Mouse (Mus musculus): ENCODE measurements around the gene Fam120c. TPM values are rescaled to one million over a fixed set of nuclear protein-coding genes. Genes with fewer than 3 reads are reported as not detected.
"Not testable (repeated sequence)": the region's sequence is repeated elsewhere in the genome, so short reads cannot be mapped to it uniquely, and the experiment has no call there.

The Fam120c gene
- polyA plus RNA-seq, 1 experiment from 2014 or later, result 8.8 TPM

- H3K4me3 ChIP-seq (replicated peaks; ENCODE audit: low read depth, low read length), result no peak overlapping the region
- H3K36me3 ChIP-seq (ENCODE audit: control insufficient read depth, insufficient read depth, low read length), result no peaks in the 10 kb centered on the region
- DNase-seq (no peak), ATAC-seq (ENCODE audit: low FRiP score, low TSS enrichment) (no peak)
- WGBS, result 94% methylated on average over 5 of the region's 5 CpGs
- no peaks in the 10 kb centered on the region for H3K27me3 ChIP-seq (ENCODE audit: control insufficient read depth, insufficient read depth, low read length)
- H3K9me3 ChIP-seq (ENCODE audit: control insufficient read depth, low read length), result no peaks in the 10 kb centered on the region
- peaks cover 9% of the 10 kb centered on the region; the same call in 1 of the 2 replicates for H3K4me1 ChIP-seq (ENCODE audit: control insufficient read depth, insufficient read depth, low read length)
- H3K27ac ChIP-seq (replicated peaks; ENCODE audit: low read depth, low read length), result no peak overlapping the region
- no peak overlapping the region for H3K4me2 ChIP-seq (ENCODE audit: low read length)
- H3K9ac ChIP-seq (replicated peaks; ENCODE audit: low read length), result no peak overlapping the region
Measured at GRCm38 (mm10) chrX:151349322-151349721, 5.3 kb downstream of the Fam120c start.

DNA sequence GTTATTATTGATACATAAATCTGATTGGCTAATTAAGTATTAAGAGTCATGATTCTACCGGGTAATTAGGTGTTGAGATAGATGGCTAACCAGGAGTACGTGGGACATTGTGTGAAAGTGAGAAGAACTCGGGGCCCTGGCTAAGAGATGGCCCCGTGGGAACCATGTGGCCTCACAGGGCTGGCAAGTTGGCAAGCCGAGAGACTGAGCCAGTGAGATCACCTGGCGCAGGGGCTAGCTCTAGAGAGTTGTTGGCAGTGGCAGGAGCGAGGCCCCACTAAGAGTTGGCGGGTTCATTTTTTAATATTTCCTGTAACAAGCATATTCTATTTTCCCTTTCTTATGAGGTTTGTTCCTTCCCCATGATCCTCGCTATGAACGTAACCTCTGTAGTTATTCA, 74.8 kb downstream of the Fam120c start:
- H3K9ac ChIP-seq (replicated peaks; ENCODE audit: low read length), result no peak overlapping the region
- 94% methylated on average over 10 of the region's 10 CpGs for WGBS
- no peaks in the 10 kb centered on the region for H3K36me3 ChIP-seq (ENCODE audit: control insufficient read depth, insufficient read depth, low read length)
- DNase-seq (no peak), ATAC-seq (ENCODE audit: low FRiP score, low TSS enrichment) (no peak)
- no peak overlapping the region for H3K4me3 ChIP-seq (replicated peaks; ENCODE audit: low read depth, low read length)
- no peak overlapping the region for H3K4me2 ChIP-seq (ENCODE audit: low read length)
- no peak overlapping the region for H3K27ac ChIP-seq (replicated peaks; ENCODE audit: low read depth, low read length)
- H3K9me3 ChIP-seq (ENCODE audit: control insufficient read depth, low read length), result no peaks in the 10 kb centered on the region
- no peaks in the 10 kb centered on the region for H3K27me3 ChIP-seq (ENCODE audit: control insufficient read depth, insufficient read depth, low read length)
- H3K4me1 ChIP-seq (ENCODE audit: control insufficient read depth, insufficient read depth, low read length), result no peaks in the 10 kb centered on the region

DNA sequence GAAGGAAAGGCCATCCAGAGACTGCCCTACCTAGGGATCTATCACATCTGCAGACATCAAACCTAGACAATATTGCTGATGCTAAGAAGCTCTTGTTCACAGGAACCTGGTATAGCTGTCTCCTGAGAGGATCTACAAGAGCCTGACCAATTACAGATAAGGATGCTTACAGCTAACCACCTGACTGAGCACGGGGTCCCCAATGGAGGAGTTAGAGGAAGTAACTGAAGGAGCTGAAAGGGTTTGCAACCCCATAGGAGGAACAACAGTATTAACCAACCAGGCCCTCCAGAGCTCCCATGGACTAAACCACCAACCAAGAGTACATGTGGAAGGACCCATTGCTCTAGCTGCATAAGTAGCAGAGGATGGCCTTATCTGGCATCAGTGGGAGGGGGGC, 76.8 kb downstream of the Fam120c start:
- no peak overlapping the region for H3K9ac ChIP-seq (replicated peaks; ENCODE audit: low read length)
- H3K4me3 ChIP-seq (replicated peaks; ENCODE audit: low read depth, low read length), result no peak overlapping the region
- H3K36me3 ChIP-seq (ENCODE audit: control insufficient read depth, insufficient read depth, low read length), result no peaks in the 10 kb centered on the region
- no peak overlapping the region for H3K27ac ChIP-seq (replicated peaks; ENCODE audit: low read depth, low read length)
- no peaks in the 10 kb centered on the region for H3K27me3 ChIP-seq (ENCODE audit: control insufficient read depth, insufficient read depth, low read length)
- H3K4me1 ChIP-seq (ENCODE audit: control insufficient read depth, insufficient read depth, low read length), result no peaks in the 10 kb centered on the region
- ATAC-seq (ENCODE audit: low FRiP score, low TSS enrichment) (no peak), DNase-seq (no peak)
- H3K4me2 ChIP-seq (ENCODE audit: low read length), result no peak overlapping the region
- 100% methylated on average over 1 of the region's 1 CpGs for whole genome bisulfite sequencing
- H3K9me3 ChIP-seq (ENCODE audit: control insufficient read depth, low read length), result no peaks in the 10 kb centered on the region

- H3K27me3 ChIP-seq (ENCODE audit: control insufficient read depth, insufficient read depth, low read length), result no peaks in the 10 kb centered on the region
- H3K4me3 ChIP-seq (replicated peaks; ENCODE audit: low read depth, low read length), result no peak overlapping the region
- H3K4me2 ChIP-seq (ENCODE audit: low read length), result no peak overlapping the region
- no peak for DNase-seq
- no peak for ATAC-seq (ENCODE audit: low FRiP score, low TSS enrichment)
- H3K36me3 ChIP-seq (ENCODE audit: control insufficient read depth, insufficient read depth, low read length), result no peaks in the 10 kb centered on the region
- no peaks in the 10 kb centered on the region for H3K9me3 ChIP-seq (ENCODE audit: control insufficient read depth, low read length)
- no peaks in the 10 kb centered on the region for H3K4me1 ChIP-seq (ENCODE audit: control insufficient read depth, insufficient read depth, low read length)
- H3K27ac ChIP-seq (replicated peaks; ENCODE audit: low read depth, low read length), result no peak overlapping the region
- no peak overlapping the region for H3K9ac ChIP-seq (replicated peaks; ENCODE audit: low read length)
Measured at GRCm38 (mm10) chrX:151443637-151444036, 99.7 kb downstream of the Fam120c start.

DNA sequence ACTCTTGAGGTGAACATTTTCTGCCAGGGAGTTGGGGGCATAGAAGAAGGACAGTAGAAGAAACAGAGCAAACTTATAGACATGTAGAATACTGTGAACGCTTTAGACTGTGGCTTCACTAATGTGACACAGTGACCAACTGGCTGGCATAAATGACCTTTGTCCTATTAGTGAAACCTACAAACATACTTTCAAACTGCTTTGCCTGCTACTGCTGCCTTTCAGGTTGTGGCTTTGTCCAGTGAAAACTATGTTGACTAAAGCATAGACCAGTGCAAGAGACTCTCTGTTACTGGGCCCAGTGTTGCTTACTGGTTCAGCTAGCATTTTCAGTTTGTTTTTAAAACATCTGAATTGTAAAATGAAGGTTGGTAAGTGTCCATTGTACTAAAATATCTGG, 100.2 kb downstream of the Fam120c start:
- H3K4me3 ChIP-seq (replicated peaks; ENCODE audit: low read depth, low read length), result no peak overlapping the region
- 90% methylated on average over 1 of the region's 1 CpGs for WGBS
- ATAC-seq (ENCODE audit: low FRiP score, low TSS enrichment), result no peak

GRCm38 (mm10) chrX:151488128-151488527, 144.2 kb downstream of the Fam120c start:
- Histone ChIP-seq H3K4me3 (replicated peaks; ENCODE audit: low read depth, low read length) (no peak overlapping the region), H3K27me3 (ENCODE audit: control insufficient read depth, insufficient read depth, low read length) (no peaks in the 10 kb centered on the region), H3K27ac (replicated peaks; ENCODE audit: low read depth, low read length) (no peak overlapping the region), H3K36me3 (ENCODE audit: control insufficient read depth, insufficient read depth, low read length) (no peaks in the 10 kb centered on the region), H3K4me2 (ENCODE audit: low read length) (no peak overlapping the region), H3K9ac (replicated peaks; ENCODE audit: low read length) (no peak overlapping the region), H3K4me1 (ENCODE audit: control insufficient read depth, insufficient read depth, low read length) (no peaks in the 10 kb centered on the region), H3K9me3 (ENCODE audit: control insufficient read depth, low read length) (no peaks in the 10 kb centered on the region)
- WGBS, result 87% methylated on average over 3 of the region's 3 CpGs
- DNase-seq (no peak), ATAC-seq (ENCODE audit: low FRiP score, low TSS enrichment) (no peak)

More for the DNA sequence above, 100.2 kb downstream of the Fam120c start:
- Histone ChIP-seq H3K4me1 (ENCODE audit: control insufficient read depth, insufficient read depth, low read length) (no peaks in the 10 kb centered on the region), H3K4me2 (ENCODE audit: low read length) (no peak overlapping the region), H3K27me3 (ENCODE audit: control insufficient read depth, insufficient read depth, low read length) (no peaks in the 10 kb centered on the region), H3K9ac (replicated peaks; ENCODE audit: low read length) (no peak overlapping the region), H3K36me3 (ENCODE audit: control insufficient read depth, insufficient read depth, low read length) (no peaks in the 10 kb centered on the region), H3K27ac (replicated peaks; ENCODE audit: low read depth, low read length) (no peak overlapping the region), H3K9me3 (ENCODE audit: control insufficient read depth, low read length) (no peaks in the 10 kb centered on the region)
- no peak for DNase-seq

DNA sequence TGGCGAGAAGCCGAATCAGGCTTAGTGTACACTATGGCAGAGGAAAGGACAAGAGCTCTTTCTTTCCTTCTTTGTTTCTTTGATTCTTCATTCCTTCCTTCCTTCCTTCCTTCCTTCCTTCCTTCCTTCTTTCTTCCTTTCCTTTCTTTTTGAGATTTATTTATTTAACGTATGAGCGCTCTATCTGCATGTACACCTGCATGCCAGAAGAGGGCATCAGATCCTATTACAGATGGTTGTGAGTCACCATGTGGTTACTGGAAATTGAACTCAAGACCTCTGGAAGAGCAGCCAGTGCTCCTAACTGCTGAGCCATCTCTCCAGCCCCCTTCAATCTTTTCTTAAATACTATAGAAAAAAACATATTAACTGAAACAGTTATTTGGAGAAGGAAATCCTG, 149.3 kb downstream of the Fam120c start:
- H3K4me1 ChIP-seq (ENCODE audit: control insufficient read depth, insufficient read depth, low read length); H3K9ac ChIP-seq (replicated peaks; ENCODE audit: low read length); H3K4me2 ChIP-seq (ENCODE audit: low read length); DNase-seq; H3K9me3 ChIP-seq (ENCODE audit: control insufficient read depth, low read length); ATAC-seq (ENCODE audit: low FRiP score, low TSS enrichment); H3K27me3 ChIP-seq (ENCODE audit: control insufficient read depth, insufficient read depth, low read length); H3K36me3 ChIP-seq (ENCODE audit: control insufficient read depth, insufficient read depth, low read length); H3K4me3 ChIP-seq (replicated peaks; ENCODE audit: low read depth, low read length); H3K27ac ChIP-seq (replicated peaks; ENCODE audit: low read depth, low read length): not testable (repeated sequence)
- 90% methylated on average over 4 of the region's 4 CpGs for WGBS

- H3K27ac ChIP-seq (replicated peaks; ENCODE audit: low read depth, low read length), result no peak overlapping the region
- DNase-seq (no peak), ATAC-seq (ENCODE audit: low FRiP score, low TSS enrichment) (no peak)
- H3K4me1 ChIP-seq (ENCODE audit: control insufficient read depth, insufficient read depth, low read length), result no peaks in the 10 kb centered on the region
- H3K9ac ChIP-seq (replicated peaks; ENCODE audit: low read length), result no peak overlapping the region
- H3K36me3 ChIP-seq (ENCODE audit: control insufficient read depth, insufficient read depth, low read length), result no peaks in the 10 kb centered on the region
- no peaks in the 10 kb centered on the region for H3K27me3 ChIP-seq (ENCODE audit: control insufficient read depth, insufficient read depth, low read length)
- no peaks in the 10 kb centered on the region for H3K9me3 ChIP-seq (ENCODE audit: control insufficient read depth, low read length)
- no peak overlapping the region for H3K4me3 ChIP-seq (replicated peaks; ENCODE audit: low read depth, low read length)
- 95% methylated on average over 1 of the region's 1 CpGs for WGBS
- no peak overlapping the region for H3K4me2 ChIP-seq (ENCODE audit: low read length)
Measured at GRCm38 (mm10) chrX:151496596-151496995, 152.6 kb downstream of the Fam120c start.

DNA sequence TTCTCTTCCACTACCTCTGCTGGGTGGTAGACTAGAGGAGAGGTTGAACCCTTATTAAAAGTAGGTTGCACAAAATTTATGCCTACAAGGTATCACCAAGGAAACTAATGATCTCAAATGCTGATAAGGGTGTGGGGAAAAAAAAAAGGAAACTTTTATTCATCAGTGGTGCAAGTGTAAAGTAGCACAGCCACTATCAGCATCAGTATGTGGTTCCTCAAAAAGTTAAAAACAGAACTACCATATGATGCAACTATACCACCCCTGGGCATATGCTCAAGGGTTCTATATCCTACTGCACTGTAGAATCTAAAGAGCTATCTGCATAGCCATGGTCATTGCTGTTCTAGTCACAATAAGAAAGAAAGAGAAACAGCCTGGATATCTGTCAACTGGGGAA, 164.6 kb downstream of the Fam120c start:
- DNase-seq, result no peak
- Histone ChIP-seq H3K4me3 (replicated peaks; ENCODE audit: low read depth, low read length) (no peak overlapping the region), H3K27ac (replicated peaks; ENCODE audit: low read depth, low read length) (no peak overlapping the region), H3K9ac (replicated peaks; ENCODE audit: low read length) (no peak overlapping the region), H3K4me2 (ENCODE audit: low read length) (no peak overlapping the region), H3K9me3 (ENCODE audit: control insufficient read depth, low read length) (no peaks in the 10 kb centered on the region), H3K36me3 (ENCODE audit: control insufficient read depth, insufficient read depth, low read length) (no peaks in the 10 kb centered on the region), H3K27me3 (ENCODE audit: control insufficient read depth, insufficient read depth, low read length) (no peaks in the 10 kb centered on the region), H3K4me1 (ENCODE audit: control insufficient read depth, insufficient read depth, low read length) (no peaks in the 10 kb centered on the region)
- no peak for ATAC-seq (ENCODE audit: low FRiP score, low TSS enrichment)
